Mouse (Mus musculus) heart, adult 2 months (tissue): ENCODE results near the gene Olfr705.

Source experiments
- CTCF ChIP-seq: fragments of 200-600 bp; IDR thresholded peaks from 2 replicates; pipeline ENCODE4 v1.8.1; 2022; ENCODE audit warnings: antibody characterized with exemption, mild to moderate bottlenecking, moderate library complexity
- POLR2A ChIP-seq: fragments of 200-500 bp; IDR thresholded peaks from 2 replicates; pipeline ENCODE4 v1.6.1; 2011; ENCODE audit warnings: mild to moderate bottlenecking, low read depth, low read length, control low read depth; ENCODE audit not compliant: insufficient read depth

- TF ChIP-seq POLR2A = no peak
- no peak for TF ChIP-seq CTCF
Observed at GRCm38 (mm10) chr7:106843060-106843459, 33.6 kb downstream of the Olfr705 start, which contains the start of gene Olfr703.
